Mouse (Mus musculus) retina, embryonic 14.5 days (tissue): ENCODE data around the gene Mrps17.

ENCODE experiments used
- DNase-seq: peaks from one replicate; pipeline ENCODE4 v3.0.0-alpha.2; 2015; ENCODE audit warnings: low spot score

The Mrps17 gene

DNA sequence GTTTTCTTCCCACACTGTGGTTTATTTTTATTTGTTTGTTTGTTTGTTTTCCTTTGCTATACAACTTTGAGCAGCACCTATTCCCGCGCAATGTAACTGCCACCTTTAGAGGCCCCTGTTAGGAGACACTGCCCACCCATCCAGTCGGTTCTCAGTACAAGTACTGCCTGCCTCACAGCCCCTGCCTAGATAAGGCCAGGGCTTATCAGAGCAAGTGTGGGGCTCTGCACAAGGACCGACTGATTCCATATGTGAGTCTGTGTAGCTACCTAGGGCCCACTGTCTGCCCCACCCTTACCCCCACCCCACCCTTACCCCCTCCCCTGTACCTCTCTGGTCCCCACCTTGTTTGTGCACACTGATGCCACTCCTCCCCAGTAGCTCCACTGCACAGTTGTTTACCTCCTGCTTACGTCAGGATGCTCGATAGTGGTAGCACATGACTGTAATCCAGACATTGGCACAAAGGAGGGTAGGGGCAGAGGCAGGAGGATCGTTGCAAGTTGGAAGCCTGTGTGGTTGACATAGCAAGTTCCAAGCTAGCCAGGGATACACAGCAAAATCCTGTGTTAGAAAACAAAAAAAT is 27.7 kb downstream of the Mrps17 start:
- no peak for DNase-seq

DNA sequence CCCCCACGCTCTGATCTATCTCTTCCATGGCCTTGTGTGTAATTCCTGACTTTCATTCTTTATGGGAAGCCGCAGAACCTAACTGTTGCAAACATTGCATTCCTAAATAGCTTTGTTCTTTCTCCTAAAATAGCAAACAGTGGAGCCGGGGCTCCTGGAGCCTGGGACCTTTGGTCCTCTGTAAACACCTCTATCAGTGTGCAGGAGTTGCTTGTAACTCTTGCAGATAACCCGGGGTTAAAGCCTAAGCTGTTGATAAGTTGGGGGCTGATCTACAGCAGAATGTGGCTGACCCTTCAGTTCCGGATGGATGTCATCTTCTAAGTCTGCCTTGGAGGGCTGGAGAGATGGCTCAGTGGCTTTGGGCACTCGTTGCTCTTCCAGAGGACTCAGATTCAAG is 28.8 kb downstream of the Mrps17 start:
- DNase-seq = no peak

DNA sequence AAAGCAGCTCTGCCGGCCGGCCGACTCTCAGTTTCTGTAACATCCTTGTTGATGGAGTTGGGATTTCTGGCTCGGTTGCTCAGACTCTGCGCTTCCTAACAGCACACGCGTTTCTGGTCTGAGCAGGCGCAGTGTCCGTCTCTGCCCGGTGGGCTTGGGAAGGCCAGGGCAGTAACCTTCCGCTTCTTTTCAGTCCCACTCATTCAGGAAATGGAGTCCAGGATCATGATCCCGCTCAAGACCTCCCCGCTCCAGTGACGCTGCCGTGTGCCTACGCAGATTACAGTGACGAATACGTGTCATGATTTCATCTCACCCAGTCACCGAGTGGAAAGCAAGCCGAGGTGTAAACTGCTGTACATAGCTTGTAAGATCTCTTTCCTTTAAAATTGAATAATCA is 41.6 kb downstream of the Mrps17 start:
- DNase-seq = no peak

DNA sequence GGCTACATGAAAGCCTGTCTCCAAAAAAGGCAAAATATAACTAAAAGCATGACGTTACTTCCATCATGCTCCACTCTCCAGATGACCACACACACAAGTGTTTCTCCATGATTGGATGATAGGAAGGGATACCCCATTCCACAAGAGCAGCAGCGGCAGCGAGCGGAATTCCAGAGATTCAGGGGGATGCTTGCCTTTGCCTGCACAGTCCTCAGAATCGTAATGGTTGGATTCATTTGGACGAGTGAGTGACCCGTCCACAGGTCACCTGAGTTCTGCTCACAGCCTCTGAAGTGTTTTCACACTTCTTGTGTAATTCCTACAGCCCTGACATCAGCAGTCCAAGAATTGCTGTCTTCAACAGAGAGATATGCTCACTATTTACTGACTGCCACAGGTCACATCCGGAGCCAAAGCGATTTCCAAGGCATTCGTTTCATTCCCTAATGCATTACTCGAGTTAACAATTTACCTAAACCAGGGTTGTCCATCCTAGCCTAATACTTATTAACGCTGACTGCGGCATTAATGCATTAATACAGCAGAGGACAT is 44.7 kb downstream of the Mrps17 start:
- no peak for DNase-seq

DNA sequence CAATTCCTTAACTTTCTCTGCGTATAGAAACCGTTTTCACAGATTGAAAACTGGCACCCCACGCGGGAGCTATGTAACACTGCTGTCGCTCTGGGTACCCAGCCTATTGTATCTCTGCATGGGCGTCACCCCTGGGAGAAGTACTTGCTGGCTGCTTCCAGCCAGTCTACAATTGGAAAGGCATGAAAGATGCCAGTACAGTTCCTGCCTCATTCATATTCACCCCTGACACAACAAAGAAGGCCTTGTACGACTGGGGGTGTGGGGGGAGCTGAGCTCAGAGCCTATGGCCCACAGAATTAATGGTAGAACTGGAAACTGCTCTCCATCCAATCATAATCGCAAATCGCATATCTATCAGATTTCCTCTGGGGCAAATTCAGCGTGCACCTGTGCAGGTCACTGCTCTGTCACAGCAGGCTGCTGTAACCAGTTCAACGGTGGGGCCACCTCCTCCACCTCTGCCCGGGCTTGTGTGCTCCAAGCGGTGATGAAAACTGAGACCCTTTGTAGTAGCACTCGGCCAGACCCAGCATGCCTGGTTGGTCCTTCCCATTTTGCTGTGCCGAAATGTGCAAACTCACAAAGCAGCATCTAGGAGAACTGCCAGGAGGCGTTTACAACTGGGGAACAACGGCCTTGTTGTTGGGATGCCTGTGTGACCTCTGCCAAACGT is 46.7 kb downstream of the Mrps17 start:
- no peak for DNase-seq

DNA sequence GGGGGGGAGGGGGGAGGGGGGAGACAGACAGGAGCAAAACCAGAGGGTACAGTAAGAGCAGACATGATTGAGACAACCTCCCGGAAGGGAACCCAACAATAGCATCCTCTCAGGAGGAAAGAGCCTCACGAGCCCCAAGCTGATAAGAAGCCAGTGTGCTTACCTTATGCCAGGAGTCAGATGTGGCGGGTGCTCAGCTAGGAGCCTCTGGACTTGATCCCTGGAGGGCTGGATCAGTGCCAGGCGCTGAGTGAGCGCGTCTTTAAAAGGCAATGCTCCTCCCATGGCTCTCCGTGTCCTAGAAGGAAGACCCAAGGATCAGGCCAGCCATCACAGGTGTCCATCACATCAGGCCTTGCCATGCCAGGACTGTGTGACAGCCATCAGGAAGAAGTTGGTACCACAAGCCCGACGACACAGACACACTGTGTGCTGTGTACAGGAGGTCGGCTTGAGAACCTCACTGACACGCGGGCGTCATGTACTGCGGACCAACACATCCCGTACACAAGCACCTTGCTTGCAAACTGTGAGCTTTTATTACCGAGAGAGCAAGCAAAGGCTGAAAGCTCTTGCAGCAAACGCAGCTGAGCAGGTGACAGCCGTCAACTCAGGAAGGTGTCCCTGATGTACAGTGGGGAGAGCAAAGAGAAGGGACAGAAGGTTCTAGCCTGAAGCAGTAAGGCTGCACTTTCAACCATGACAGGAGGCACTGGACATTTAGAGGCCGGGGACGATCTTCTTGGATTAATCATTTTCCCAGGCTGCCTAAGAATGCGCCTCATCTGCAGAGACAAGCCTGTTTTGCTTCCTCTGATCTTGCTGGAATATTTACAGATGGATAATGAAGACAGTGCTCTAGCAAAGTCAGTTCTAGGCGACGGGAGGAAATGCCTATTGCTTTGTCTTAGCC is 55.4 kb downstream of the Mrps17 start:
- DNase-seq = no peak
